Mouse (Mus musculus): ENCODE results near the gene Gpc6.

Gene Gpc6

DNA sequence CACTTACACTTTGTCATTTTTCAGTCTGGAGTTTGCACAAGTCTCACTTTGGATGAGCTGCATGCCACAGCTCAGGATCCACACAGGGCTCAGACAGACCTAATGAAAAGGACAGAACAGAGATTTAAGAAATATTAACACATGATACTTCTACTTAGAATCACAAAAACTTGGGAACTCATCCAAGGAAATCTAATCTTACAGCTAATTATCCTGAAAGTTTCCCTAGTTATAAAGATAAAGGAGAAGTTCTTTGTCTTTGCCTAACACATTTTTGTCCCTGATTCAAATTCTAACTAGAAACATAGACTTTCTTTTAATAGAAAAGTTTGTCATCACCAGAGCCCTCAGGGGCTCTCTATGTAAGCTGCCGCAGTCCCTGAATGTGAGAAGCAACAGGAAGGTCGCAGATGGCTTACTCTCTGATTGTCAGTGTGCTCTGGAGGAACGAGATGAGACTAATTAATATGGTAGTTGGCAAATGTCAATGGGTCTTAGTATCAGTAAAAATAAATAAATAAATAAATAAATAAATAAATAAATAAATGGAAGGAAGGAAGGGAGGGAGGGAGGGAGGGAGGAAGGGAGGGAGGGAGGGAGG is 526.4 kb downstream of the Gpc6 start:
- no peak for DNase-seq (ENCODE audit: low read depth, low spot score)

DNA sequence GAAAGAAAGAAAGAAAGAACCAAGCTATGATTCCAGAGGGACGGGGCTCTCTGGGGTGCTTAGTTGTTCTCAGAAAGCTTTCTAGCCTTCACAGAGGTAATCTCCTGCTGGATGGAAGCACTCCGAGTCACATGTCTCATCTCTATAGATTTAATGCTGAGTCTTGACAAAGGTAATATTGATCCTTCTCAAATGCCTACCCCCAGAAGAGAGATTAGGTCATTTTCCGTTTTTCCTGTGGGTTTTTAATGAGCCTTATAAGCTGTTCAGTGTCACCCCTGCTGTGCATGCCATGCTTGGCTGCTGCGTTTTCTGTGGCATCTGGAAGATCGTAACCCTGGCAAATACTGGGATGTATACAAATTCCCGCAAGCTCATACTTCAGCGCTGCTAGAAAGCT is 527.0 kb downstream of the Gpc6 start:
- DNase-seq (ENCODE audit: low read depth, low spot score), result no peak

DNA sequence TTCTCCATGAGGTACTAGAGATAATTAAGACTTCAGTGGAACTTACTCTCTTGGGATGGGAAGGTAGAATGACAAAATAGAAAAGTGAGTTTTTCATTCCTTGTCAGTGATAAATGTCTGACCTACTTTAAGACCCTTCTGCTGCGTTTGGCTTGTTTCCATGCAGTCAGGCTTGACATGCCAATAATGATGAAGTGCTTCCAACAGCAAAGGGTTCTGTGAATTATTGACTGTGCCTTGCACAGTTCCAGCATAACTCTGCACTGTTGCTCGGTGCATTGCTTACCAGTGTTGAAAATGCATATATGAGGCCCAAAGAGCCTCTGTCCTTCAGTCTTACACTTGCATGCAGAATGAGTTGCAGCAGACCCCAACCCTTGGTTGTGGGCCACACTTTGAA is 548.3 kb downstream of the Gpc6 start:
- no peak for DNase-seq (ENCODE audit: low read depth, low spot score)

DNA sequence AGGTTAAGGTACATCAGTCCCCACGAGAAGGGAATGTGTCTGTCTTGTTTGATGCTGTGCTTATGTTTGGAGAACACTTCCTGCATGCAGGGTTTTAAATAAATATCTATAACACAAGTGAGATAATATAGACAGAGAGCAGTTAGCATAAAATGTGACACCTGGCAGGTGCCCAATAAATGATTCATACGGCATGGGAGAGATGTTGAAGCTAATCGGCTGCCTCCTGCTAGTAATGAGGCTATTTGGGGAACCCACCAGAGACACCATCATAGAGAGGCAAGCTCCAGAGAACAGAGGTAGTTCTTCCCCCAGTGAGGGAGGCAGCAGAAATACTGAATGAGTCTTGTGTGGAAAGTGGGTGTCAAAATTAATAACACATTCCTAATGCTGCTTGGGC is 553.8 kb downstream of the Gpc6 start:
- peak; percentile 44 for DNase-seq (ENCODE audit: low read depth, low spot score)

DNA sequence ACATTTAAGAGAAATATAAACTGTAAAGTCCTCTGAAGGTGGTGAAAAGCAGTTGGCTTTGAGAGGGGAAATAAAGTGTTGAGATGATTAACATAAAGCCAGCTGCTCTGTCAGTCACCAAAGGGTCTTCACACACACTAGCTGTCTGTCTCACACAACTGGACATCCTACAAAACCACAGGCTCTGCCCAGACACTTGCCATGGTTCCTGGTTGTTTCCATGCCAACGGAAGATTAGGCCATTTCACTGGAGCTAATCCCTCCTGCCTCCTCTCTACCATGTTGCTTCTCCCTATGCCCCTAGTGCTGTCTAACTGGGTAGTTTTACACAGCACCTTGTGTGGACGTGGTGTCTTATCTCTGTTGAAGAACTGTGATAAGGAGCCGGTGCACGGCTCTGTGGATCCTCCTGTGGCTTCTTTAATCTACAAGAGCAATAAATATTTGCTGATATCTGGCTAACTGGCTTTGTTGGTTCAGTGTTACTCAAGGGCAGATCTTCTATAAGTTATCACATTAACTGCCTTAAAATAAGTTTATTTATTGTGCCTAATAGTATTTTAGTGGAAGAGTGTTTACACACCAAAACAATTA is 562.1 kb downstream of the Gpc6 start:
- no peak for DNase-seq (ENCODE audit: low read depth, low spot score)

DNA sequence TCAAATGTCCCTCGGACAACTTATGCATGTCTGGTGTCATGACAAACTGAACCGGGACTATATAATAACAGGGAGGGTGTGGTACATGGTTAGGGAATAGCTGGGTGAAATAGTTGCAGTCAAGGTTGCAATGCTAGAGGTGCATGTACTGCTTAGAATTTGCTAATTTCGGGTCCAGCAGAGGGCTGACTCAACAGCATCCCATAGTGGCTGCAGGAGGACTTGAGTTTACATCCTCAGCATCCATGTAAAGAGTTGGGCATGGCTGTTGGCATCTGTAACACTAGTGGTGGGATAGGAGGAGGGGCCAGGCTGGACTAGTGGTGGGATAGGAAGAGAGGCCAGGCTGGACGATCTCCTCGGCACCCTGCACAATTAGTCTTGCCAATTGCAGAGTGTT is 565.4 kb downstream of the Gpc6 start:
- DNase-seq (ENCODE audit: low read depth, low spot score), result no peak

DNA sequence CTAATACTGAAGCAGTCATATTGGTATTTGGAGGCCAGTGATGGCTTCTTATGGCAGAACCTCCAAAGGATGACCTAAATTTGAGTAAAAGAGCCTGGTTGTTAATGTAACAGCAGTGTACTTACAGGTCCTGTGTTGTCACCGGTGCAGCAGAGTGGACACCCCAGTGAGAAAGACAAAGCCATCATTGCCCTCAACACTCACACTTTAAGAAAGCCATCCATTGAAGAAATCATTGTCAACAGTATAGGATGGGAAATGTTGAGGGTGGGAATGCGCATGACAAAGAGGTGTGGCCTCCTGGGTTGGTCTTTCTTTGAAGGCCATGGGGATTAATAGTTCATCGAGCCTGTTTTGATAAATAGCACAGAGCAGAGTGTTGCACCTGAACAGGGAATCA is 570.0 kb downstream of the Gpc6 start:
- no peak for DNase-seq (ENCODE audit: low read depth, low spot score)

DNA sequence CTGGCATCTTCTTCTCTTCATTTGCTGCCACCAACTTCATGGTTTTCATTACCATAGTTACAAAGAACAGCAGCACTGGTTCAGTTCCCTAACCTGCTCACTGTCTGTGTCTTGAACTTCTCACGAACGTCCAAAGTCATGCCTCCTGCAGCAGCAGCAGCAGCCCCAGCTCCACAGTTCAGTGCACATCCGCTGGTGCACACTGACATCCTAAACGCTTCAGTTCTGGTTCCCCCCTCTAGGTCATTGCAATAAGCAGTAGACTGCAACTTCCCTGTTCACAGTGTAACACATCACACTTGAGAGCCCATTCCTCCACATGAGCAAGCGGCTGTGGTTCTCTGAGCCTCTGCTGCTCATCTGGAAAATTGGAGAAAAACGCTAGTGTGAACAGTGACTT is 573.7 kb downstream of the Gpc6 start:
- no peak for DNase-seq (ENCODE audit: low read depth, low spot score)

DNA sequence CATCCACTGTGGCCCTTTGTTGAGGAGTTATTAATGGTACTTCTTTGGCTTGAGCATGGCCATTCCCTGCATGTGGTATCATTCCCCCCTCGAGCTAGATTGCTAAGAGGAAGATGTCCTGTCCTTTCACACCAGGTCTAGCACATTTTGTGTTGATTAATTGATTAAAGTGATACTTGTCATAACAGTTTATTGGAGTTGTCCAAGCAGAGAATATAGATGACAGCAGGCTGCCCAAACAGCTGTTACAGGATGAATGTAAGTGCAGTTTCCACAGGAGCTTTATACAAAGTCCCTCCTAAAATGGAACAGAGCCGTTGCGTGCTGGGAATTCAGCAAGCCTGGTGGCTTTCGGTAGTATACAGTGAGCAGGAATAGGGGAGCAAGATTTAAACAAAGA is 574.2 kb downstream of the Gpc6 start:
- no peak for DNase-seq (ENCODE audit: low read depth, low spot score)

DNA sequence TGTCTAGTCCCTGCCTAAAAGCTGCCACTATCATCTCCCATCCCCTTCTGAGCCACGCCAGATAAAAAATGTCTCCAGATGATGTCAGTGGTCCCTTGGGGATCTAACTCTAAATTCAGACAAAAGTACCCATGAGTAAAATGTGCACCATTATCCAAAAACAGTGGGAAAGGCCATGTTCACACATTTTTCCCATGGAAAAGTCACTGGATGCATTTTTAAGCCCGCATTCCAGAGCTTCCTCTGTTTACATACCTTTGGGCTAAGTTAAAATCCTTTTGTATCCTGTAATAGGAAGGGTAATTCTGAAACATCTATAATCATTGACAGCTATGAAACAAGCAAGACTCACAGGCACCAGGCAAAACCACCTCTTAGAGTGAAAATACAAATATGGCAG is 589.7 kb downstream of the Gpc6 start:
- DNase-seq (ENCODE audit: low read depth, low spot score), result peak; percentile 61

DNA sequence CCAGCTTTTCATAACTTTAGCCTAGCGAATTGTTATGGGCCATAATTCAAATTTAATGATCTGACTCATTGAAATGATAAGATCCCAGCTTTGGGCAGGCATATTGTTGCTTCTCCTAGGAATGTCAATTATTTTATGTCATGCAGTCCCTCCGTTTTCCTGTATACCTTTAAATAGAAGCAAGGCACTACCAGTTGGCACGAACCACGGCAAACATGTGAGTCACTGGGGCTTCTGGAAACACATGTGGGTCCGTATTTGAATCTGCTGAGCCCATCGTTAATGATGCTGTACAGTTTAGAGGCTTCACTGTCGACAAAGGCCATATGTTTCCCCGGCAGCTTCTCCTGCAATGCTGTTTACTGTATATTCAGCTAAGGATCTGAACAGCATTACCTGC is 594.5 kb downstream of the Gpc6 start:
- peak; percentile 87 for DNase-seq (ENCODE audit: low read depth, low spot score)

DNA sequence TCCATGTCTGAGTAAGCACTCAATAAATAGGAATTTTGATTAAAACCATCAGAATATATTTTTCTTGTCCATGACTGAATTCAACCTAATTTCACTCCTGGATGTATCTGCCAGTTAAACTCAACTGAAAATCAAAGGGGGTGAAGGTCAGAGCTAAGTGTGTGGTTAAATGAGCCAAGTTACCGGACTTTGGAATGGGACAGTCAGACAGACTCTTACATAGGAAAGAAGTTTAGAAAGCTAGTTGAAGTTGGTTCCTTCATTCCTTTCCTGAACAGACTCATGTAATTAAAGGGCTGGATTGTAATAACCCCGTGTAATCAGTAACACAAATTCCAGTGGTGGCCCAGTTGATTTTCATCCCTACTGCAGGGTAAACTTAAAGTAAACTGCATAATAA is 595.6 kb downstream of the Gpc6 start:
- no peak for DNase-seq (ENCODE audit: low read depth, low spot score)

DNA sequence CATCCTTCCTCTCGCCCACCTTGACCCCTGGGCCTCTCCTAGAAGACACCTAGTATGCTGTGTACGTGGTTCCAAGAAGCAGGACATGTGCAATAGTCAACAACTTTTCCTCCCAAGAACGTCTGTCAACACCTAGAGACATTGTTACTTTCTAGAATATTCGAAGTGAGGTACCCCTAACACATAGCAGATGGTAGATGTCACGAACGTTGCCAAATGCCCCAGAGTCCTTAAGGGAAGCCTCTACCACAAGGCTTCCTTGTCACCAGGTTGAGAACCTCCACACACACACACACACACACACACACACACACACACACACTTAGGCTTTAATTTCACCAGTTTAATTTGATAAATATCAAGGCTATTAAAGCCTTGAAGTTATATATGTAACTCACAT is 600.0 kb downstream of the Gpc6 start:
- no peak for DNase-seq (ENCODE audit: low read depth, low spot score)

DNA sequence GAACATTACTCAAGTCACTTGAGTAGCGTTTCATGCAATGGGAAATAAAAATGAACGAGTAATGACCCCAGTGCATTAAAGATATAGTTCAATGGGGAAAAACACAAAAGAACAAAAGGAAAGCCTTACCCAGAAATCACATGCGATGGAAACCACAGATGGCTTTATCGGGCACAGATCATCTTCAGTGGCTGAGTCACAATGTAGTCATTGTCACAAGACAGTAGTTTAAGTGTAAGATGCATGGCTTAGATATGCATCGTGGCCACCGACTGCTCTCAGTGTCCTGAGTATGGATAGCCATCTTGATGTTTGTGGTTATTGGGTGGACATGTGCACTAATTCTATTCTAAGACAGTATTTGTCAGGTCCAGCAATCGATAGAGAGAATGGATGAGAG is 601.9 kb downstream of the Gpc6 start:
- peak; percentile 74 for DNase-seq (ENCODE audit: low read depth, low spot score)

DNA sequence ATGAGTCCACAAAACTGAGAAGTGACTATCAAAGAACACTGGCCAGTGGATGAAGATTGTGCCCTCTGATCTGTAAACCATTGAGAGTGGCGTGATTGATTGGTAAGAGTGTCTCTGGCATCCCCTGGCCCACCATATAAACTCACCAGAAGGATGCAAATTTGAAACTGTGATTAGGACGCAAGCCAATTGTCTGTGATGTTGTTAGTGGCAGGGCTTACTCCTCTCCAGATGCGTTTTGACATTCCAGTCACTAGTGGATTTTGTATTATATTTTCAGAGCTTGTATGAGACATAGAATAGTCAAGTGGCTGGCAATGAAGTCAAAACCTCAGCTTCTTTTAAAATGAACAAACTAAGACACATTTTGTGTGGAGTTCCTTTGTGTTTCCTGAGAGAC is 604.3 kb downstream of the Gpc6 start:
- DNase-seq (ENCODE audit: low read depth, low spot score), result no peak

DNA sequence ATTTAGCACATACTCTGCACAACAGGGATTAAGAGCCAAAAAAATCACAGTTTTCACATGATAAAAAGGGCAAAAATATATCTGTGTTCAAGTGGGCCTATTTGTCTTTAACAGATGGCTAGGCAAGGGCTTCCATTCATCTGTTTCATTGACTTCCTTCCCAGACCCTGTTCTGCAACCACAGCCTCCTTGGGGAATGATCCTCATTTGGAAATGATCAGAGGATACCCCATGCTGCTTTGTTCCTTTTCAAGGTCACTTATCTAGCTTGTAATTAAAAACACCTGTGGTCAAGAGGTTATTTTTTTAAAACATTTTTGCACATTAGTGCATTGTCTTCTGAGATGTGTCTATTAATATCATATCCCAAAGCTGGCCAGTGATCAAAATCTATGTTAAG is 627.7 kb downstream of the Gpc6 start:
- peak; percentile 9 for DNase-seq (ENCODE audit: low read depth, low spot score)

DNA sequence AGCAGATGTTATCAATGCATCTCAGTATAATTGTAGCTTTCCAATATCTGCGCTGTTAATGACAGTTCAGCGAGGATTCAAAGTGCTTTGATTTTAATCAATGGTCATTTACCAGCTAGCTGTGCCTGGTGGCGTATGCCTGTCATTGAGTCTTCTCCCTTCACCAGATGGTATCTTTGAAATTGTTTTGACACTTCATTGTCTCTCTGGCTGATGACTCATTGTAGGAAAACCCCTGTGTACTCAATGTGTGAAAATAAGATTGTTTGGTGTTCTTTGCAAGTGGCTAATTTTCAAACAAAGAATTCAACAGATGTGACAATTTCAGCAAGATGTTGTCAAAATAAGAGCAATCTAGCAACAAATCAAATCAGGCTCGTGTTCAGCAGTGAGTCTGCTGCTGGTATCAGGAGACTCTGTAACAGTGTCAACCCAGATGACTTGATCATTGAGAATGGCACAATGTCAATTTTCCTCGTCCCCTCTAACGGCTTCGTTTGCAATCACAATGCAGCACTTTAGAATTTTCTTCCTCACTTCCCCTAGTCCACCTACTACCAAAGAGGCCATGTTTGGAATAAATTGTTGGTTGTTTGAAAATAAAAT is 631.7 kb downstream of the Gpc6 start:
- DNase-seq (ENCODE audit: low read depth, low spot score), result no peak

DNA sequence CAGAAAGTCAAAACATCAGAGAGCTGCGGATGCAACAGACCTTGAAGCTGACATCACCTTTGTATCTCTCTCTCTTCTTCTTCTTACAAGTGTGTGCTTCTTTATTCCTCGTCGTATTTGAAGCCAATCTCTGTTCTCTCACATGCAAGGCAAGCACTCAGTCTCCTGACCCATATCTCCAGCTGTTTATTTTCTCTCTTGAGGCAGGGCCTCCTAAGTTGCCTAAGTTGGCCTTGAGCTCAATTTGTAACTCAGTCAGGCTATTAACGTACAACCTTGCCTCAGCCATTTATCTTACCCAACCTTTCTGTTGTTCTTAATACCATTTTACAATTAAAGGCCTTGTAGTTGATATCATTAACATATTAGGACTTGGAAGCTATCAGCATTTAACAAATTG is 637.0 kb downstream of the Gpc6 start:
- no peak for DNase-seq (ENCODE audit: low read depth, low spot score)

DNA sequence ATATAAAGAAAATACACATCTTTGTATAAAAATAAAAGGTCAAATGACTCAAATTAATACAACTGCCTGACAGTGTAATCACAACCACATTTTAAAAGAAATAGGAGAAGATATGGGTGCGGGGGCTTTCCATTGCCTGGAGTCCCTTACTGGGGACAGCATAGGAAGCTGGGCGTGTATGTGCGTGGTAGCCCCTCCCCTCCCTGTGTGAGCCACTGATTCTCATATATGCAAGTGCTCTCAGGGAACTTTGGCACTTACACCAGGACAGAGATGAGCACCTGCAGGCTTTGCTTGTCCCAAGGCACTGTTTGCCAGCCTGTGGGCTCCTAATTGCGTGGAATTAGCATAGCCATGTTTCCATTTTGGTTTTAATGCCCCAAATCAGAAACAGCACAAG is 644.2 kb downstream of the Gpc6 start:
- DNase-seq (ENCODE audit: low read depth, low spot score), result no peak

DNA sequence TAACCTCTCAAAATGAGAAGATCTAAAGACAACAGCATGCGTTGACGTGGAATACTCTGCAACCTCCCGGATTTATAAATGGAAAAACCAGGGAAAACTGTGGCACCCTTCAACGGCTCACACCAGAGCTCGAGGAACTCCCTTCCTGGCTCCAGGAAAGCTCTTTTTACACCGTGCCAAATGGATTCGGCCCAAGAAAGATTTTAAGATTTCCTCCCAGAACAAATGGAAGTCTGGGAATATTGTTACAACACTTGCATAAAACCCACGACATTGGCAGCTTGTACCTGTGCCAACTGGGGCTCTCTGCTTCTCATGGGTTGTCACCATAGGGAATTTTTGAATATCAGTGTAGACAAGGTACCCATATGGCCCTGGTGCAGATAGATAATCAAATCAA is 647.1 kb downstream of the Gpc6 start:
- no peak for DNase-seq (ENCODE audit: low read depth, low spot score)

DNA sequence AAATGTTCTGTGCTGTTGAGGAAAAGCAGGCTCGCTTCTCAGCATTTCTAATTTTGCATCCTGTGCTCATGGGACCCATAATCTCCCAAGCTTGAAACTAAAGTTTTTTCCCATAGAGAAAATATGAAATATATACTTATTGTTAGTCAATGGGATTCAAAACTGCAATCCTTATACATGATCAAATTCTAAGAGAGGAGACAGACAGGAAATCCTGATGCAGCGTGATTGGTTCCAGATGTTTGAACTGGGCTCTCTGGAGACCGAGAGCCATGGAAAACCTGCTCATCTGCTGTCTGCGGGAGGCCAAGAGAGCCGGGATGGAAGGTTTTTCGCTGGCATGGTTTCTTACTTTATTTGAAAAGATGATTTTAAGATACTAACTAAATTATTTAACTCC is 649.1 kb downstream of the Gpc6 start:
- no peak for DNase-seq (ENCODE audit: low read depth, low spot score)

DNA sequence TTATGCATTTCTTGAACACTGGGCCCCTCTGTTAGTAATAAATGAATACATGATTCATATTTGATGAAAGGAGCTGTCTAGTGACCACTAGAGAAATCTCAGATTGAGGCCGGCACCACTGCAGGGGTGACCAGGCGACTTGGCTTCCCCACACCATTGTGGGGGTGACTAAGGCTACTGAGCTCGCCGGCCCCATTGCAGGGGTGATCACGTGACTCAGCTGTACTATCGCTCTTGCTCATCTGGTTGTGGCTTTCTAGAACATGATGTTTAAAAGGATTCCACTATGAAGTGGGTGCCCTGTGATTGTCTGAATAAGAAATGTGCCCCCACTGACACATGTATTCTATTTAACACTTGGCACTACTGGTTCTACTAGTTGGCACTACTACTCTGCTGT is 656.6 kb downstream of the Gpc6 start:
- peak; percentile 57 for DNase-seq (ENCODE audit: low read depth, low spot score)

DNA sequence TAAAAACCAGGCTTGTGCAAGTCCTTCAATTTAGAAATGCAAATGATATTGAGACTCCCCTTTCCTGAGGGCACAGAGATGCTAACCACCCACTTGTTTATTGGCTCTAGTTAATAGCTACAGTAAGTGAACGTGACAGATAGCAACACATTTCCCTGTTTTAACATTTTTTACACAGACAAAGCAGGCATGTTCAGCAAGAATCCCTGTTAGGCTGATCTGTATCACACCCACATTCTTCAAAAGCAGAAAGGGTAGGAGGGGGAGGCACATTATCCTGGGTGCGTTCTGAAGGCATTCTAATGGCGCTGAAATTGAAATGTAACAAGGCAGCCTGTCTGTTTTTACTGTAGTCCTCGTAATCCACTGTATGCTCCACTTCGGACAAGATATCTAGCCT is 674.6 kb downstream of the Gpc6 start:
- no peak for DNase-seq (ENCODE audit: low read depth, low spot score)

DNA sequence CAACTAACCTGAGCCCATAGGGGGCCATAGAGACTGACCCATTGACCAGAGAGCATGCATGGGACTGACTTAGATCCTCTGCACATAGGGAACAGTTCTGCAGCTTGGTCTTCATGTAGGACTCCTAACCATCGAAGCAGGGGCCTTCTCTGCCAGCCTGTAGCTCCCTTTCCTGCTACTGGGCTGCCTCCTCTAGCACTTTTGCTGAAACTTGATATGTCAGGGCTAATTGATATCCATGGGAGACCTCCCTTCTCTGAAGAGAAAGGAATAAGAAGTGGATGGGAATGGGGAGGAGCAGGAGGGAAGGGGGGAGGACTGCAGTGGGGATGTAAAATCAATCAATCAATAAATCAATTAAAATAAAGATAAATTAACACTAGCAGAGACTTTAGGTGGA is 678.7 kb downstream of the Gpc6 start:
- no peak for DNase-seq (ENCODE audit: low read depth, low spot score)

Measured in 3T3-L1 (cell line).